Comparison of ENCODE assay signal across 8 mouse cellular contexts in the genomic region with DNA sequence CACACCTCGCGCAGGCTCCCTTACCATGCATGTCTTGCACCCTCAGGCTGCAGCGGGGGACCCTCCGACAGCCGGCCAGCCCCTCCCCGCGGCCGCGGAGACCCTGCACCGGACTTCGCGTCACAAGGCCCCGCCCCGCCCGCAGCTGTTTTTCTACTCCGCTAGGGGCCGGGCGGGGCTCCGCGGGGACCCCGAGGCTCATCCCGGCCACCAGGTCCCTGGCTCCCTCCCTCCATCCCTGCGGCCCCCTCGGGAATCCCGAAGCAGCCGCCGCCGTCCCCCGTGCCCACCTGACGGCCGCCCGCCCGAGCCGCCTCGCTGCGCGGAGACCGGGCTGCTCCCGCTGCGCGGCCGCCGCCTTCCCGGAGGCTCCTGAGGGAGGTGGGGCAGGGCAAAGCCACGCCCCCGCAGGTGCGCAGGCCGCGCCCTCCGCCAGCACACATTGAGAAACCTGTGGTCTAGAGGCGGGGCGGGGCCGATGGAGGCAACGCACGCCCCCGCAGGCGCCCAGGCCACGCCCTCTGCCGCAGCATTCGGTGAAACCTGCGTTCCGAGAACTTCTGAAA. TPM values are rescaled to one million over a fixed set of nuclear protein-coding genes. Genes with fewer than 3 reads are reported as not detected.
DNase-seq lines count a peak whose midpoint lies in the region; ATAC-seq and TF ChIP-seq lines count a peak whose summit lies in the region.

TSS of gene Klc3 (minus strand) at position 374 of the 566 bp plus-strand sequence.

- no peak for TF ChIP-seq POLR2A in embryonic fibroblast, embryonic 13.5 days (IDR thresholded peaks at IDR 0.05; ENCODE audit: low read depth, low read length)

- peak; percentile 92 for DNase-seq in heart, embryonic 10.5 days (ENCODE audit: low spot score)
- DNase-seq in heart, postnatal 25 days (ENCODE audit: low spot score): no peak
- peak; percentile 77 for DNase-seq in intestine, embryonic 14.5 days (ENCODE audit: low spot score)
- DNase-seq in thymus, postnatal 14 days: peak; percentile 95
- DNase-seq in frontal cortex, postnatal 36 days (ENCODE audit: low spot score in 2 of 2): no peak

- peak within 1 kb of the TSS; percentile 98 for H3K4me2 ChIP-seq in intestine, embryonic 14.5 days (ENCODE audit: low read length)
- peak within 1 kb of the TSS; percentile 85 for H3K4me2 ChIP-seq in liver, embryonic 16.5 days (ENCODE audit: low read depth, low read length)
- peak within 1 kb of the TSS; percentile 83 for H3K4me2 ChIP-seq in neural tube, embryonic 13.5 days

- under 1% methylated on average over 62 of the region's 62 CpGs for WGBS in heart, embryonic 10.5 days
- WGBS in intestine, embryonic 14.5 days: 1% methylated on average over 62 of the region's 62 CpGs
- WGBS in liver, embryonic 16.5 days (ENCODE audit: insufficient replicate concordance): 0% methylated on average over 59 of the region's 62 CpGs
- under 1% methylated on average over 62 of the region's 62 CpGs for WGBS in neural tube, embryonic 13.5 days

- peaks cover 67% of the 10 kb centered on the region for H3K27me3 ChIP-seq in heart, embryonic 10.5 days (ENCODE audit: insufficient read depth, poor library complexity, severe bottlenecking)
- H3K27me3 ChIP-seq in intestine, embryonic 14.5 days (replicated peaks; ENCODE audit: control insufficient read depth, insufficient read depth, low read length): peaks cover 36% of the 10 kb centered on the region
- peaks cover 45% of the 10 kb centered on the region for H3K27me3 ChIP-seq in liver, embryonic 16.5 days (ENCODE audit: control insufficient read depth, insufficient read depth, low read depth, low read length)
- H3K27me3 ChIP-seq in neural tube, embryonic 13.5 days: peaks cover 64% of the 10 kb centered on the region

- intact Hi-C loops in heart, postnatal 25 days (cut with DNase I): no loop called here

- H3K36me3 ChIP-seq in heart, embryonic 10.5 days: no peaks in the 10 kb centered on the region
- no peaks in the 10 kb centered on the region for H3K36me3 ChIP-seq in intestine, embryonic 14.5 days (ENCODE audit: control insufficient read depth, insufficient read depth, low read length)
- H3K36me3 ChIP-seq in liver, embryonic 16.5 days (ENCODE audit: control insufficient read depth, insufficient read depth): no peaks in the 10 kb centered on the region
- H3K36me3 ChIP-seq in neural tube, embryonic 13.5 days: no peaks in the 10 kb centered on the region

- TF ChIP-seq CTCF in embryonic fibroblast, embryonic 13.5 days (IDR thresholded peaks at IDR 0.05; ENCODE audit: borderline replicate concordance, insufficient read depth, low read length): no peak

- ATAC-seq in intestine, embryonic 14.5 days (replicated peaks; ENCODE audit: low FRiP score, low TSS enrichment, low read depth): peak; percentile 77
- ATAC-seq in liver, embryonic 16.5 days (ENCODE audit: low read depth): peak; percentile 78
- ATAC-seq in neural tube, embryonic 13.5 days (ENCODE audit: low read depth): no peak

- 0 out of 2 replicates have a peak, but pooled peaks cover 7% of the 10 kb centered on the region for H3K9me3 ChIP-seq in heart, embryonic 10.5 days
- H3K9me3 ChIP-seq in intestine, embryonic 14.5 days (ENCODE audit: control insufficient read depth, low read length): peaks cover 4% of the 10 kb centered on the region; the same call in 1 of the 2 replicates
- peaks cover 7% of the 10 kb centered on the region for H3K9me3 ChIP-seq in liver, embryonic 16.5 days (replicated peaks; ENCODE audit: control insufficient read depth, low read length)
- H3K9me3 ChIP-seq in neural tube, embryonic 13.5 days: peaks cover 5% of the 10 kb centered on the region; the same call in 1 of the 2 replicates

- peaks cover 21% of the 10 kb centered on the region for H3K4me1 ChIP-seq in heart, embryonic 10.5 days
- 0 out of 2 replicates have a peak, but pooled peaks cover 2% of the 10 kb centered on the region for H3K4me1 ChIP-seq in embryonic fibroblast, embryonic 13.5 days (ENCODE audit: control insufficient read depth, insufficient read depth, low read length)
- no peaks in the 10 kb centered on the region for H3K4me1 ChIP-seq in intestine, embryonic 14.5 days (replicated peaks; ENCODE audit: control insufficient read depth, insufficient read depth, low read length)
- H3K4me1 ChIP-seq in liver, embryonic 16.5 days (ENCODE audit: control insufficient read depth, low read depth, low read length): peaks cover 15% of the 10 kb centered on the region
- H3K4me1 ChIP-seq in neural tube, embryonic 13.5 days (replicated peaks): peaks cover 20% of the 10 kb centered on the region

- H3K27ac ChIP-seq in heart, embryonic 10.5 days: peak within 1 kb of the TSS; percentile 76
- H3K27ac ChIP-seq in embryonic fibroblast, embryonic 13.5 days (ENCODE audit: insufficient read depth, low read length): no peak within 1 kb of the TSS
- H3K27ac ChIP-seq in intestine, embryonic 14.5 days (ENCODE audit: low read depth): no peak within 1 kb of the TSS
- no peak within 1 kb of the TSS for H3K27ac ChIP-seq in liver, embryonic 16.5 days (ENCODE audit: low read length)
- no peak within 1 kb of the TSS for H3K27ac ChIP-seq in neural tube, embryonic 13.5 days (replicated peaks)

- H3K9ac ChIP-seq in intestine, embryonic 14.5 days (ENCODE audit: low read length): peak within 1 kb of the TSS; percentile 41
- peak within 1 kb of the TSS; percentile 20; the same call in 1 of the 2 replicates for H3K9ac ChIP-seq in liver, embryonic 16.5 days (ENCODE audit: low read depth, low read length)
- H3K9ac ChIP-seq in neural tube, embryonic 13.5 days: peak within 1 kb of the TSS; percentile 70

- H3K4me3 ChIP-seq in heart, embryonic 10.5 days: peak within 1 kb of the TSS; percentile 75
- peak within 1 kb of the TSS; percentile 46 for H3K4me3 ChIP-seq in embryonic fibroblast, embryonic 13.5 days (ENCODE audit: insufficient read depth, low read length)
- peak within 1 kb of the TSS; percentile 58 for H3K4me3 ChIP-seq in intestine, embryonic 14.5 days (ENCODE audit: low read depth, low read length)
- H3K4me3 ChIP-seq in liver, embryonic 16.5 days (ENCODE audit: low read depth, low read length): peak within 1 kb of the TSS; percentile 62
- peak within 1 kb of the TSS; percentile 47 for H3K4me3 ChIP-seq in neural tube, embryonic 13.5 days

RNA-seq across cellular contexts. Expression of gene Klc3, which starts in this region (rescaled TPM):
- 4.4 and 5.8 TPM in 2 replicates for polyA plus RNA-seq in heart, embryonic 10.5 days (2016; fragmentation: Nextera tagmentation; extraction: Ambion mirVana)
- total RNA-seq in heart, postnatal 25 days (2021): under 1 TPM; 0.23 to 0.31 TPM
- 5.3 and 6.3 TPM in 2 replicates for polyA plus RNA-seq in embryonic fibroblast, embryonic 13.5 days (2011; ENCODE audit: insufficient read length, low read depth, missing spikeins)
- 2.4 and 3.4 TPM in 2 replicates for polyA plus RNA-seq in intestine, embryonic 14.5 days (2014; fragmentation: Nextera tagmentation; extraction: Ambion mirVana)
- polyA plus RNA-seq in liver, embryonic 16.5 days (2015; fragmentation: Nextera tagmentation; extraction: Ambion mirVana): 0.34 and 0.51 TPM in 2 replicates
- polyA plus RNA-seq in neural tube, embryonic 13.5 days (2015; fragmentation: Nextera tagmentation; extraction: Ambion mirVana): 4.0 and 5.3 TPM in 2 replicates

Comparison
In these comparisons a context has a peak if more than half of its experiments do, and no peak if none do; other contexts are left out.
1. DNase-seq: peak in heart, embryonic 10.5 days (single experiment), intestine, embryonic 14.5 days (single experiment) and thymus, postnatal 14 days (single experiment); none in heart, postnatal 25 days (single experiment) and frontal cortex, postnatal 36 days (0 of 2).
2. Peak in ATAC-seq, H3K4me3 ChIP-seq, H3K9ac ChIP-seq and H3K4me2 ChIP-seq in liver, embryonic 16.5 days; RNA of the gene not detected or under 1 TPM.
3. H3K9ac ChIP-seq: peak in every context shown above with its lines; median percentile 70 in neural tube, embryonic 13.5 days; 41 in intestine, embryonic 14.5 days; 20 in liver, embryonic 16.5 days.
4. Peak in every context shown above with its lines, with median percentiles within 50 percentile points of each other: H3K4me3 ChIP-seq and H3K4me2 ChIP-seq.